Mouse (Mus musculus) neural tube, embryonic 14.5 days (tissue): ENCODE measurements around the gene Arf6. TPM values are rescaled to one million over a fixed set of nuclear protein-coding genes. Genes with fewer than 3 reads are reported as not detected.

Source experiments
- ATAC-seq: fragments of 200-750 bp; cut with Nextera tagmentation; 2 replicates; pipeline ENCODE4 v1.8.0; 2017; ENCODE audit warnings: low read depth, mild to moderate bottlenecking, moderate TSS enrichment, moderate library complexity
- H3K27ac ChIP-seq: fragments of 300-500 bp; sonication (generic); 2 replicates; pipeline ENCODE4 v1.5.1; 2014; ENCODE audit warnings: low read depth, mild to moderate bottlenecking, control low read depth, low read length, moderate library complexity, mixed read lengths
- H3K27me3 ChIP-seq: fragments of 300-500 bp; sonication (generic); 2 replicates; pipeline ENCODE4 v1.6.1; 2014; ENCODE audit warnings: low read length; ENCODE audit not compliant: control insufficient read depth, insufficient read depth
- H3K36me3 ChIP-seq: fragments of 300-500 bp; sonication (generic); 2 replicates; pipeline ENCODE4 v1.6.1; 2014; ENCODE audit warnings: low read length, mixed read lengths; ENCODE audit not compliant: control insufficient read depth, insufficient read depth
- H3K4me1 ChIP-seq: fragments of 300-500 bp; sonication (generic); 2 replicates; pipeline ENCODE4 v1.6.1; 2014; ENCODE audit warnings: low read length; ENCODE audit not compliant: control insufficient read depth, insufficient read depth
- H3K4me2 ChIP-seq: fragments of 300-500 bp; sonication (generic); 2 replicates; pipeline ENCODE4 v1.6.1; 2014; ENCODE audit warnings: mild to moderate bottlenecking, low read depth, low read length, control low read depth
- H3K4me3 ChIP-seq: fragments of 300-500 bp; sonication (generic); 2 replicates; pipeline ENCODE4 v1.5.1; 2014; ENCODE audit warnings: low read depth, low read length, control low read depth, mixed read lengths
- H3K9ac ChIP-seq: fragments of 300-500 bp; sonication (generic); replicated peaks from 2 replicates; pipeline ENCODE4 v1.6.1; 2014; ENCODE audit warnings: low read depth, mild to moderate bottlenecking, control low read depth, low read length, mixed read lengths
- H3K9me3 ChIP-seq: fragments of 300-500 bp; sonication (generic); 2 replicates; pipeline ENCODE4 v1.6.1; 2016; ENCODE audit warnings: low read length; ENCODE audit not compliant: control insufficient read depth
- WGBS: fragments of 180-500 bp; shearing (Covaris S2); extraction: QIAGEN DNeasy Blood & Tissue Kit; methylation state at CpG from one replicate; pipeline ENCODE4 v1.1.7; 2014; 5-methylcytosine and 5-hydroxymethylcytosine counted together
- polyA plus RNA-seq: library from polyadenylated mRNA; unstranded; fragments of >200 nt; fragmentation: Nextera tagmentation; extraction: Ambion mirVana; gene quantifications from 2 replicates; pipeline ENCODE4 v1.2.1, GENCODE M21; 2014

Arf6 gene
- polyA plus RNA-seq, 1 experiment from 2014 or later, result 29.3 TPM

DNA sequence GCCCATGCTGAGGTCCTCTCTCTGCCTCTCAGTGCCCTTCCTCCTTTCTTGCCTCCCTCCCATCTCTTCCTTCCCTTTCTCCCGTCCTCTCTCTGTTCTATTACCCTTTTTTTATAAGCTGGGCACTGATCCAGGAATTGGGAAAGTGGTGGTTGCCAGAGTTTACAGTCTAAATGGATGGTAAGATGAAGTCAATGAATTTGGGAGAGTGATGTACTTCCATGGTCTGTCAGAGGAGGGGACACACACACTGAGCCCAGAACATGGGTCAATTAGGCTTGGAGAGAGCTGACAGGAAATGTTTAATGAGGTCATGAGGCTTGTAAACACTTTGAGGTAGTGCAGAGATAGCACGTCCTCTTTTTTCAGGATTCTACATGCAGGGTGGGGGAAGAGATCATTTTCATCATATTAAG is 28.9 kb downstream of the Arf6 start:
- Histone ChIP-seq H3K9ac (no peak overlapping the region), H3K9me3 (no peaks in the 10 kb centered on the region), H3K4me3 (no peak overlapping the region), H3K27ac (no peak overlapping the region), H3K27me3 (no peaks in the 10 kb centered on the region), H3K4me2 (no peak overlapping the region), H3K4me1 (no peaks in the 10 kb centered on the region), H3K36me3 (no peaks in the 10 kb centered on the region)
- WGBS, result 25% methylated on average over 2 of the region's 2 CpGs
- ATAC-seq, result no peak

GRCm38 (mm10) chr12:69402100-69402499 is 30.1 kb downstream of the Arf6 start:
- Histone ChIP-seq H3K4me3 (no peak overlapping the region), H3K27ac (no peak overlapping the region), H3K4me2 (no peak overlapping the region), H3K27me3 (no peaks in the 10 kb centered on the region), H3K4me1 (no peaks in the 10 kb centered on the region), H3K36me3 (no peaks in the 10 kb centered on the region), H3K9ac (no peak overlapping the region), H3K9me3 (no peaks in the 10 kb centered on the region)
- no peak for ATAC-seq
- 68% methylated on average over 9 of the region's 9 CpGs for WGBS

GRCm38 (mm10) chr12:69402594-69403167 is 30.7 kb downstream of the Arf6 start:
- WGBS, result 93% methylated on average over 13 of the region's 13 CpGs
- no peaks in the 10 kb centered on the region for H3K27me3 ChIP-seq

GRCm38 (mm10) chr12:69410767-69411166 is 38.8 kb downstream of the Arf6 start:
- Histone ChIP-seq H3K4me2 (no peak overlapping the region), H3K4me3 (no peak overlapping the region), H3K27ac (no peak overlapping the region), H3K27me3 (no peaks in the 10 kb centered on the region), H3K9ac (no peak overlapping the region), H3K4me1 (no peaks in the 10 kb centered on the region), H3K9me3 (no peaks in the 10 kb centered on the region), H3K36me3 (no peaks in the 10 kb centered on the region)
- 70% methylated on average over 5 of the region's 5 CpGs for WGBS
- ATAC-seq, result no peak

More at GRCm38 (mm10) chr12:69402594-69403167, 30.7 kb downstream of the Arf6 start:
- H3K9me3 ChIP-seq, result no peaks in the 10 kb centered on the region
- ATAC-seq, result no peak
- H3K36me3 ChIP-seq, result no peaks in the 10 kb centered on the region
- no peak overlapping the region for H3K9ac ChIP-seq
- no peak overlapping the region for H3K27ac ChIP-seq
- H3K4me1 ChIP-seq, result no peaks in the 10 kb centered on the region
- no peak overlapping the region for H3K4me2 ChIP-seq
- H3K4me3 ChIP-seq, result no peak overlapping the region

GRCm38 (mm10) chr12:69411936-69412335 is 40.0 kb downstream of the Arf6 start:
- Histone ChIP-seq H3K9ac (no peak overlapping the region), H3K4me2 (no peak overlapping the region), H3K27me3 (no peaks in the 10 kb centered on the region), H3K36me3 (no peaks in the 10 kb centered on the region), H3K27ac (no peak overlapping the region), H3K4me1 (no peaks in the 10 kb centered on the region), H3K9me3 (no peaks in the 10 kb centered on the region), H3K4me3 (no peak overlapping the region)
- no peak for ATAC-seq
- 44% methylated on average over 4 of the region's 4 CpGs for WGBS

DNA sequence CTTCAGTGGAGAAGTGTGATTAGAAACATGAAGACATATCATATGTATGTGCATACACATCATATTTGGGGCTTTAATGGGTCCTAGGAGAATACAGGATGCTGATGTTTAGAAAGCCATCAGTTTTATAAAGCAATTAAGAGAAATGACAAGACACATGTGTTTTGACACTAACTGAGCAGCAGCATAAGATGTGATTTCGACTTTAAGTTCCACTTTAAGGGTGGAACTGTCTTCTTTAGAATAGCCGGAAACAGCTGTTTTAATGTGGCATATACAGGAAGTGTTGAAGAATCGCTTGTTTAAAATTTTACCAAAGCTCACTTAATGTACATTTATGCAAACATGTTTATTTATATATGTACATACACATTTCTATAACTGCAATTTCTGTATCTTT is 41.4 kb downstream of the Arf6 start:
- H3K4me1 ChIP-seq, result no peaks in the 10 kb centered on the region
- 85% methylated on average over 3 of the region's 3 CpGs for WGBS
- no peaks in the 10 kb centered on the region for H3K27me3 ChIP-seq
- no peak overlapping the region for H3K4me3 ChIP-seq
- H3K36me3 ChIP-seq, result no peaks in the 10 kb centered on the region
- no peak overlapping the region for H3K27ac ChIP-seq
- ATAC-seq, result no peak
- H3K9me3 ChIP-seq, result no peaks in the 10 kb centered on the region
- H3K9ac ChIP-seq, result no peak overlapping the region
- H3K4me2 ChIP-seq, result no peak overlapping the region

DNA sequence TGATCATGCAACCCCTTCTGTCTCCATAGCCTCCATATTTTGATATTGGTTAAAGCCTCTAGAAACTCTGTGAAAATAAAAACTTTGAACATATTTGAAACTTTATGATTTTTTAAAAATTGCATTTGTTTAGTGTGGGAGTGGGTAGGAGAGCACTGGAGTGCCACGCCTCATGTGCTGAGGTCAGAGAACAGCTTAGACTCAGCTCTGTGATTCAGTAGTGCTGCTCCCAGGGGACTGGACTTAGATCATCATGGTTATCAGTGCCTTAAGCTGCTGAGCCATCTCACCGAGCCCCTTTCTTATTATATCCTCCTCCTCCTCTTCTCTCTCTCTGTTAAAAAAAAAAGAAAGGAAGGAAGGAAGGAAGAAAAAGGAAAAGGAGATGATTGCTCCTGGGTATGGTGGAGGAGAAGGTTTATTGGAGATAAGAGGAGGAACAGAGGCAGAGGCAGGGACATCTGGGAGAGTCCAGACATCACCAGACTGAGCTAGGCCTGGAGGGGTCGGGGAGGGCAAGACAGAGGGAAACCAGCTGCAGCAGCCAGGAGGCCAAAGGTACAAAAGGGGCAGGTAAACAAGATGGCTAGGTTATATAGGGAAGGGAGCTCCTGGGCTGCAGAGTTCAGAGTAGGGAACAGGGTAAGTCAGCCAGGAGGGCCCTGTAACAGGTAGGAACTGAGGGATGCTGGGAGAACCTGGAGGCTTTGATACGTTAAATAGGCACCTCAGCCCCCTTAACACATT is 43.0 kb downstream of the Arf6 start:
- H3K4me2 ChIP-seq, result no peak overlapping the region
- no peaks in the 10 kb centered on the region for H3K4me1 ChIP-seq
- H3K9ac ChIP-seq, result no peak overlapping the region
- 81% methylated on average over 4 of the region's 4 CpGs for WGBS
- H3K27me3 ChIP-seq, result no peaks in the 10 kb centered on the region
- no peaks in the 10 kb centered on the region for H3K9me3 ChIP-seq
- H3K36me3 ChIP-seq, result no peaks in the 10 kb centered on the region
- no peak for ATAC-seq
- H3K27ac ChIP-seq, result no peak overlapping the region
- H3K4me3 ChIP-seq, result no peak overlapping the region

DNA sequence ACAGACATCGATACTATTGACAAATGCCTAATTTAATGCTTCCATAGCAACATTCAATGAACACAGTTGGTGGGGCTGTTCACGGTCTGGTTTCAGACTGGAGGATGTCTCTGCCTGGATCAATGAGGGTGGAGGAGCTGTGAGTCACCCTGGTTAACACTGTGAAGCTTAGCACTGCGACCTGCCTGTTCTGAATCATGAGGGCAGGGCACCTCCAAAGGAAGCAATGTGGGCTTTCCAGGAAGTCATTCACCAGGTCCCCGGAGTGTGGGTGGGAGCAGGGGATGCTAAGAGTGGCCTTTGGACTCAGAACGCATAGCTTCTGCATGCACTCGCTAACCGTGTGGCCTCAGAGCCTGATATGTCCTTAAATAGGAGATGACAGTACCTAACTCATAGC is 44.8 kb downstream of the Arf6 start:
- Histone ChIP-seq H3K36me3 (no peaks in the 10 kb centered on the region), H3K9ac (no peak overlapping the region), H3K27me3 (no peaks in the 10 kb centered on the region), H3K4me3 (no peak overlapping the region), H3K4me2 (no peak overlapping the region), H3K27ac (no peak overlapping the region), H3K9me3 (no peaks in the 10 kb centered on the region), H3K4me1 (no peaks in the 10 kb centered on the region)
- WGBS, result 74% methylated on average over 7 of the region's 7 CpGs
- no peak for ATAC-seq

DNA sequence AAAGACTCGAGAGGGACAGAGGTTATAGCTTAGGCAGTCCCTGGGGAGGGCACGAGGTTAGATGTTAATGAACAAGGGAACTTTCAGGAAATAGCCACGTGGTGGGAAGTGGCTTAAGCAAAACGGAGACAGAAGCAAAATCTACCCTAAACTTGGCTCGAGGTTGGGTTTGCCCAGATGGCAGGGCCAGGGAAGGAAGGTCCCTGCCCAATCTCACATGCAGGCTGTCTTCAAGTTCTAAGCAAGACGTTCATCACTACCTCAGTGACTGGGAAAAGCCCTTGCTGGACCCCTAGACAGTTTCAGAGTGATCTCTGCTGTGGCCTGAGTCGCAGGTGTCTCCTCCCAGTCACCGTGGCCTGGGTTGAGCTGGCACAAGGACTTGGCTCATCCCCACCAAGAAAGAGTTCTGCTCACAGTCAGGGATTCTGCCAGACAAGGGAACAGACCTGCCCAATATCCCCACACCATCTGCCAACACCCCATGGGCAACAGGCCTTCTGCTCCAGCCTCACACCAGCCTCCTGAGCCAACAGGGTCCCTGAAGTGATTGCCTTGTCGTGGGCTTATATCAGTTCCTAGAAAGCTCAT is 45.8 kb downstream of the Arf6 start:
- Histone ChIP-seq H3K4me2 (no peak overlapping the region), H3K27ac (no peak overlapping the region), H3K4me1 (no peaks in the 10 kb centered on the region), H3K4me3 (no peak overlapping the region), H3K27me3 (no peaks in the 10 kb centered on the region), H3K36me3 (no peaks in the 10 kb centered on the region), H3K9ac (no peak overlapping the region), H3K9me3 (no peaks in the 10 kb centered on the region)
- WGBS, result 62% methylated on average over 9 of the region's 9 CpGs
- ATAC-seq, result no peak
